Mouse (Mus musculus): ENCODE results near the gene B230307C23Rik.
"Not testable (repeated sequence)": the region's sequence is repeated elsewhere in the genome, so short reads cannot be mapped to it uniquely, and the experiment has no call there.

GRCm38 (mm10) chr16:98026186-98026585 is 29.1 kb downstream of the B230307C23Rik start:
- TF ChIP-seq POLR2A (IDR thresholded peaks at IDR 0.05; ENCODE audit: borderline replicate concordance, insufficient read depth, low read length); CTCF (IDR thresholded peaks at IDR 0.05; ENCODE audit: borderline replicate concordance, insufficient read depth, low read depth, low read length): not testable (repeated sequence)

Data from cerebellum, adult 2 months (tissue).